Mouse (Mus musculus) limb, embryonic 14.5 days (tissue): ENCODE data around the gene Ddx39b. TPM values are rescaled to one million over a fixed set of nuclear protein-coding genes. Genes with fewer than 3 reads are reported as not detected.

Experiments used
- ATAC-seq: fragments of 200-750 bp; cut with Nextera tagmentation; 2 replicates; pipeline ENCODE4 v1.8.0; 2017; ENCODE audit warnings: low read depth, moderate number of reproducible peaks, moderate TSS enrichment; ENCODE audit not compliant: low FRiP score
- DNase-seq: peaks from one replicate; pipeline ENCODE4 v3.0.0-alpha.2; 2015; ENCODE audit warnings: low spot score
- H3K27ac ChIP-seq: fragments of 300-500 bp; sonication (generic); replicated peaks from 2 replicates; pipeline ENCODE4 v1.5.1; 2014; ENCODE audit warnings: low read depth, mild to moderate bottlenecking, low read length, moderate library complexity, mixed read lengths
- H3K27me3 ChIP-seq: fragments of 300-500 bp; sonication (generic); 2 replicates; pipeline ENCODE4 v1.6.1; 2014; ENCODE audit warnings: low read length, mixed read lengths; ENCODE audit not compliant: control insufficient read depth, insufficient read depth
- H3K36me3 ChIP-seq: fragments of 300-500 bp; sonication (generic); 2 replicates; pipeline ENCODE4 v1.6.1; 2014; ENCODE audit warnings: mild to moderate bottlenecking, low read length, moderate library complexity, mixed read lengths; ENCODE audit not compliant: control insufficient read depth, insufficient read depth
- H3K4me1 ChIP-seq: fragments of 300-500 bp; sonication (generic); 2 replicates; pipeline ENCODE4 v1.6.1; 2014; ENCODE audit warnings: antibody characterized with exemption, low read length, mixed read lengths; ENCODE audit not compliant: control insufficient read depth, insufficient read depth
- H3K4me2 ChIP-seq: fragments of 300-500 bp; sonication (generic); replicated peaks from 2 replicates; pipeline ENCODE4 v1.6.1; 2014; ENCODE audit warnings: low read depth, mild to moderate bottlenecking, low read length, moderate library complexity; ENCODE audit not compliant: severe bottlenecking
- H3K4me3 ChIP-seq: fragments of 300-500 bp; sonication (generic); replicated peaks from 2 replicates; pipeline ENCODE4 v1.5.1; 2014; ENCODE audit warnings: low read length
- H3K9ac ChIP-seq: fragments of 300-500 bp; sonication (generic); 2 replicates; pipeline ENCODE4 v1.6.1; 2014; ENCODE audit warnings: mild to moderate bottlenecking, low read depth, low read length, moderate library complexity; ENCODE audit not compliant: severe bottlenecking
- H3K9me3 ChIP-seq: fragments of 300-500 bp; sonication (generic); 2 replicates; pipeline ENCODE4 v1.6.1; 2016; ENCODE audit warnings: low read length; ENCODE audit not compliant: control insufficient read depth
- POLR2A ChIP-seq: fragments of 200-500 bp; IDR thresholded peaks from 2 replicates; pipeline ENCODE4 v1.8.0; 2012; ENCODE audit warnings: inconsistent platforms, mild to moderate bottlenecking, moderate library complexity, borderline replicate concordance; ENCODE audit not compliant: insufficient read depth, insufficient read length; ENCODE audit errors: extremely low read depth
- WGBS: fragments of 180-500 bp; shearing (Covaris S2); extraction: QIAGEN DNeasy Blood & Tissue Kit; methylation state at CpG from one replicate; pipeline ENCODE4 v1.1.7; 2014; 5-methylcytosine and 5-hydroxymethylcytosine counted together
- polyA plus RNA-seq, 2 experiments: library from polyadenylated mRNA; depleted of rRNA in 1 of 2; stranded (reverse) in 1 of 2; unstranded in 1 of 2; fragments of >200 nt; fragmentation: Nextera tagmentation in 1 of 2; extraction: Ambion mirVana in 1 of 2; gene quantifications; 2 replicates each; pipeline versions ENCODE4 v1.2.1 to v1.2.3; 2012 to 2014

Ddx39b gene
- polyA plus RNA-seq, 2 experiments, result 416 to 877 TPM

DNA sequence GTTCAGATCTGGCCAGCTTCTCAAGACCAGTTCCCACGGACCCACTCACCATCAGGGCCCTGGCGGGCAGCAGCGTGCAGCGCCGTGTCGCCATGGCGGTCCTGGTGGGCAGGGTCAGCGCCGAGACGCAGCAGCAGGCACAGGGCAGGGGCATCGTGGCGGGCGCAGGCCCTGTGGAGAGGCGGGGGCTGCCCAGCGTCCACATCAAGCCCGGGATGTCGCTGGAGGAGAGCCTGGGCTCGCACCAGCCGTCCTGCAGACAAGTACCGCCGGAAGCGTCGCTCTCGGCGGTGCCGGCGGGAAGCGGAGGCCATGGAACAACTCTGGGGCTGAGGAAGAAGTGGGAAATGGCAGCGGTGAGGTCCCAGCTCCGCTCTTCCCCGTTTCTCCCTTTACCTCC lies 6.6 kb upstream of the Ddx39b start:
- 0 out of 2 replicates have a peak, but pooled peaks have one; percentile 41 for TF ChIP-seq POLR2A
- no peak for ATAC-seq

GRCm38 (mm10) chr17:35235614-35236389 lies 5.7 kb upstream of the Ddx39b start, which contains the start of gene Nfkbil1:
TSS of gene Nfkbil1 (minus strand) at chr17:35235792.
- Histone ChIP-seq H3K27me3 (no peaks in the 10 kb centered on the region), H3K9ac (peak within 1 kb of the TSS; percentile 84), H3K9me3 (no peaks in the 10 kb centered on the region), H3K36me3 (peaks cover 18% of the 10 kb centered on the region; the same call in 1 of the 2 replicates), H3K4me2 (peak within 1 kb of the TSS; percentile 91), H3K4me3 (peak within 1 kb of the TSS; percentile 62), H3K27ac (peak within 1 kb of the TSS; percentile 94), H3K4me1 (peaks cover 27% of the 10 kb centered on the region)
- DNase-seq (peak; percentile 93), ATAC-seq (peak; percentile 84)
- 0 out of 2 replicates have a peak, but pooled peaks have one; percentile 44 for TF ChIP-seq POLR2A
- under 1% methylated on average over 35 of the region's 35 CpGs for WGBS

More for the DNA sequence above, 6.6 kb upstream of the Ddx39b start:
- peak overlapping the region; percentile 62 for H3K4me3 ChIP-seq
- no peaks in the 10 kb centered on the region for H3K27me3 ChIP-seq
- peak overlapping the region; percentile 91 for H3K4me2 ChIP-seq
- H3K9me3 ChIP-seq, result no peaks in the 10 kb centered on the region
- 13% methylated on average over 31 of the region's 31 CpGs for WGBS
- peaks cover 23% of the 10 kb centered on the region for H3K4me1 ChIP-seq
- DNase-seq, result peak; percentile 26
- H3K27ac ChIP-seq, result peak overlapping the region; percentile 94
- peak overlapping the region; percentile 84 for H3K9ac ChIP-seq
- peaks cover 26% of the 10 kb centered on the region for H3K36me3 ChIP-seq

DNA sequence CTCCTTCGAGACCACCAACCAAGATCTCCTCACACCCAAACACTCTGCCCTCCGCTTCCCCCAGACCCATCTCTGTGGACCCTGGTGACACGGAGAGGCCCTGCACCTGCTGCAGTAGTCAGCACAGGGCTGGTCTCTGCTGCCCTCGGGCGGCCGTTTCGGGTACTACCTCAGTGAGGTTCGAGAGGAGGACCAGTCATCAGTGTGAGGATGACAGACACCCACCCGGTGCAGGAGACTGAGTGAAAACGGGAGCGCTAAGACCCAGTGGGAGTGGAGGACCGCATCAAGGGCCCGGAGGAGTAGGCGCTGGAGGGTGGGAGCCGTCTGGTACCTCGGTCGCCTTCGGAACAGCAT lies 5.2 kb upstream of the Ddx39b start:
- peak; percentile 42 for ATAC-seq
- Histone ChIP-seq H3K4me3 (peak overlapping the region; percentile 62), H3K9me3 (no peaks in the 10 kb centered on the region), H3K4me1 (peaks cover 29% of the 10 kb centered on the region), H3K27ac (peak overlapping the region; percentile 94; the same call in 1 of the 2 replicates), H3K27me3 (no peaks in the 10 kb centered on the region), H3K4me2 (peak overlapping the region; percentile 91), H3K9ac (peak overlapping the region; percentile 84; the same call in 1 of the 2 replicates), H3K36me3 (peaks cover 12% of the 10 kb centered on the region; the same call in 1 of the 2 replicates)
- peak; percentile 88 for DNase-seq
- no peak for TF ChIP-seq POLR2A
- under 1% methylated on average over 18 of the region's 18 CpGs for WGBS

DNA sequence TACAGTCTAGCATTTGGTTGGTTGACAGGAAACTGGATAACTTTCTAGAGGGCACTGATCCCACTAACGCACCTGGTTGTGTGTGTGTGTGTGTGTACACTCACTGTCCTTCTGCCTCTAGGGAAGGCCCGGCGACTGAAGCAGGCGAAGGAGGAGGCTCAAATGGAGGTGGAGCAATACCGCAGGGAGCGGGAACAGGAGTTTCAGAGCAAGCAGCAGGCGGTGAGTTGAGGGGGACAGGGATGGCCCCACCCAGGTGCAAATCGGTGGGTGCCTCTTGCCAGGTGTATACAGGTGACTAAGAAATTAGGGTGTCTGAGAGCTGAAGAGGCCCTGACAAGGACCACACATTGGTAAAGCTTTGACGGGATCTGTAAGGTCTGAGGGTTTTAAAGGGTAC lies 4.5 kb upstream of the Ddx39b start:
- Histone ChIP-seq H3K36me3 (peaks cover 11% of the 10 kb centered on the region; the same call in 1 of the 2 replicates), H3K4me2 (peak overlapping the region; percentile 91; the same call in 1 of the 2 replicates), H3K9ac (no peak overlapping the region), H3K27me3 (no peaks in the 10 kb centered on the region), H3K4me1 (peaks cover 27% of the 10 kb centered on the region), H3K9me3 (no peaks in the 10 kb centered on the region), H3K4me3 (no peak overlapping the region), H3K27ac (no peak overlapping the region)
- DNase-seq (no peak), ATAC-seq (no peak)
- no peak for TF ChIP-seq POLR2A
- WGBS, result 76% methylated on average over 9 of the region's 9 CpGs

DNA sequence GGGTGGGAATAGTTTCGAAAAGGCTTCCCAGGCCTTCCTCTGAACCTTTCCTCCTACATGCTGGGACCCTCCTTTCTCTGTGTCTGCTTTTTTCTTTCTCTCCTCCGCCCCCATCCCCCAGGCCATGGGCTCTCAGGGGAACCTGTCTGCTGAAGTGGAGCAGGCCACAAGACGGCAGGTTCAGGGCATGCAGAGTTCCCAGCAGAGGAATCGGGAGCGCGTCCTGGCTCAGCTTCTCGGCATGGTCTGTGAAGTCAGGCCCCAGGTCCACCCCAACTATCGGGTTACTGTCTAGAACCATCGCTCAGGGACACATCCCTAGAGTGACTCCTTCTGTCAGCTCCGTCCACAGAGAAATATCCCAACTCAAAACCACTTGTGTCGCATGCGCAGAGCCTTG lies 4.0 kb upstream of the Ddx39b start:
- TF ChIP-seq POLR2A, result no peak
- Histone ChIP-seq H3K4me3 (no peak overlapping the region), H3K4me1 (peaks cover 27% of the 10 kb centered on the region), H3K4me2 (no peak overlapping the region), H3K27me3 (no peaks in the 10 kb centered on the region), H3K36me3 (peaks cover 6% of the 10 kb centered on the region; the same call in 1 of the 2 replicates), H3K9me3 (no peaks in the 10 kb centered on the region), H3K9ac (no peak overlapping the region), H3K27ac (no peak overlapping the region)
- no peak for DNase-seq
- ATAC-seq, result no peak
- WGBS, result 83% methylated on average over 12 of the region's 12 CpGs
